ENCODE assay signal across 12 mouse cellular contexts in the genomic region with DNA sequence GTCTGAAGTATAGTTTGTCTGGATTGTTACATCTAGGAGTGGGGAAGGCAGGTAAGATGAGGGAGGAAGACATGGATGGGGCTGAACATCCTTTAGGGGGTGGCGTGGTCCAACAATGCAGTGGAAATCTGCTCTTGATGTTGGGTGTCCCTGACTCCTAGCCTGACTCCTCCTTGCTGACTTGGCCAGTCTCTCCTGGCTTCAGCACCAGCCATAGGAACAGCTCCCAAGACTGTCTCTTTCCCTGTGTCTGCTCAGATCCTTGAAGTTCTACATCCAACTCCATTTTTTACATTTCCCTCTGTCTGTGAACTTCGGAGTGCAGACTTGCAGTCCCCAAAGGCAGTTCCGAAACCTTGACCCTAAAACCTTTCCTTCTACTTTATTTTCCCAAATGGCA.
DNase-seq lines count a peak whose midpoint lies in the region; ATAC-seq and TF ChIP-seq lines count a peak whose summit lies in the region.
"Had no signal": no experiment of that assay in that cellular context is flagged by ENCODE, and none has a peak within 500 bp of the region (broad histone marks: within the 10 kb centered on the region; RNA-seq: fewer than 3 reads in every experiment).

No protein-coding gene starts in this region.

- no peaks in the 10 kb centered on the region for H3K27me3 ChIP-seq in embryonic facial prominence, embryonic 14.5 days (replicated peaks; ENCODE audit: control insufficient read depth, insufficient read depth, low read length)

- no peak overlapping the region for H3K9ac ChIP-seq in ES-E14 (ENCODE audit: insufficient read depth, low read depth, low read length, poor library complexity, severe bottlenecking)
- no peak overlapping the region for H3K9ac ChIP-seq in embryonic facial prominence, embryonic 14.5 days (ENCODE audit: low read depth, low read length)

- in situ Hi-C loops in ES-E14 (cut with MboI; ENCODE audit: low sequenced_read_pairs in 2 of 2, unreplicated experiment in 2 of 2) = no loop called here

- 43% methylated on average over 3 of the region's 3 CpGs for WGBS in embryonic facial prominence, embryonic 14.5 days

- H3K4me3 ChIP-seq in ES-E14 (ENCODE audit: insufficient read depth in 1 of 2, low read depth in 1 of 2, low read length in 2 of 2, poor library complexity in 1 of 2, severe bottlenecking in 1 of 2) = no peak overlapping the region
- no peak overlapping the region for H3K4me3 ChIP-seq in embryonic facial prominence, embryonic 14.5 days (ENCODE audit: low read depth, low read length)
- H3K4me3 ChIP-seq: layer of hippocampus, adult 2 months; myocyte had no signal

- no peaks in the 10 kb centered on the region for H3K9me3 ChIP-seq in ES-E14 (ENCODE audit: control insufficient read depth, insufficient read depth, low read depth, low read length)
- no peaks in the 10 kb centered on the region for H3K9me3 ChIP-seq in embryonic facial prominence, embryonic 14.5 days (ENCODE audit: control insufficient read depth, low read length)

- ATAC-seq in embryonic facial prominence, embryonic 14.5 days (ENCODE audit: low read depth) = no peak
- ATAC-seq: forebrain, embryonic 14.5 days had no signal

- no peak overlapping the region for H3K4me2 ChIP-seq in embryonic facial prominence, embryonic 14.5 days (ENCODE audit: low read depth, low read length)

- peak; percentile 12 to 46 for DNase-seq in adrenal gland, adult (ENCODE audit: inconsistent age in 2 of 2, low spot score in 1 of 2)
- no peak for DNase-seq in adrenal gland, adult 8-10 months
- DNase-seq in kidney, postnatal 14 days = peak; percentile 21
- DNase-seq in kidney, adult 9 months = no peak
- DNase-seq in ES-E14 (ENCODE audit: low read depth, low spot score) = peak; percentile 37
- DNase-seq in embryonic facial prominence, embryonic 14.5 days (ENCODE audit: low spot score) = peak; percentile 67
- no peak for DNase-seq in spleen, postnatal 14 days (ENCODE audit: low spot score in 2 of 2)
- DNase-seq in B cell, adult 2 months = no peak
- DNase-seq: cerebellum, adult 9-10 months had no signal

- H3K27ac ChIP-seq in ES-E14 (ENCODE audit: insufficient read depth, low read depth, low read length, poor library complexity, severe bottlenecking) = no peak overlapping the region
- no peak overlapping the region for H3K27ac ChIP-seq in embryonic facial prominence, embryonic 14.5 days (replicated peaks; ENCODE audit: low read depth, low read length)
- H3K27ac ChIP-seq: layer of hippocampus, adult 2 months had no signal

- no peaks in the 10 kb centered on the region for H3K36me3 ChIP-seq in ES-E14 (ENCODE audit: control insufficient read depth, insufficient read depth, low read length, poor library complexity, severe bottlenecking)
- H3K36me3 ChIP-seq in embryonic facial prominence, embryonic 14.5 days (ENCODE audit: control insufficient read depth, insufficient read depth, low read length) = no peaks in the 10 kb centered on the region

- no peaks in the 10 kb centered on the region for H3K4me1 ChIP-seq in ES-E14 (ENCODE audit: control insufficient read depth in 2 of 2, insufficient read depth in 2 of 2, low read length in 2 of 2, poor library complexity in 1 of 2)
- no peaks in the 10 kb centered on the region for H3K4me1 ChIP-seq in embryonic facial prominence, embryonic 14.5 days (ENCODE audit: control insufficient read depth, insufficient read depth, low read length)

TF ChIP-seq in ES-E14, 5 proteins besides CTCF, POLR2A, EP300 and RAD21:
- TF ChIP-seq ZNF384 (IDR thresholded peaks at IDR 0.05; ENCODE audit: low read depth, low read length) (no peak), HCFC1 (IDR thresholded peaks at IDR 0.05; ENCODE audit: borderline replicate concordance, insufficient read depth, low read length) (no peak), CHD2 (IDR thresholded peaks at IDR 0.05; ENCODE audit: low read depth, low read length) (no peak), ZC3H11A (IDR thresholded peaks at IDR 0.05; ENCODE audit: borderline replicate concordance, low read depth, low read length) (no peak), MAFK (IDR thresholded peaks at IDR 0.05; ENCODE audit: insufficient read depth, low read depth, low read length) (no peak)

Comparison
In these comparisons a context has a peak if more than half of its experiments do, and no peak if none do; other contexts are left out.
1. DNase-seq: peak in adrenal gland, adult (2 of 2), kidney, postnatal 14 days (single experiment), ES-E14 (single experiment) and embryonic facial prominence, embryonic 14.5 days (single experiment); none in adrenal gland, adult 8-10 months (single experiment), kidney, adult 9 months (single experiment), spleen, postnatal 14 days (0 of 2) and B cell, adult 2 months (0 of 2).